Mouse (Mus musculus) limb, embryonic 15.5 days (tissue): Measurements from ENCODE around the gene N4bp1. TPM values are rescaled to one million over a fixed set of nuclear protein-coding genes. Genes with fewer than 3 reads are reported as not detected.

ENCODE experiments used
- ATAC-seq: fragments of 200-750 bp; cut with Nextera tagmentation; 2 replicates; pipeline ENCODE4 v1.8.0; 2017; ENCODE audit warnings: low read depth, moderate TSS enrichment; ENCODE audit not compliant: insufficient number of reproducible peaks, low FRiP score, low TSS enrichment
- H3K27ac ChIP-seq: fragments of 300-500 bp; sonication (generic); 2 replicates; pipeline ENCODE4 v1.5.1; 2015; ENCODE audit warnings: moderate library complexity, mild to moderate bottlenecking, inconsistent platforms
- H3K27me3 ChIP-seq: fragments of 300-500 bp; sonication (generic); 2 replicates; pipeline ENCODE4 v1.6.1; 2015; ENCODE audit warnings: inconsistent platforms
- H3K36me3 ChIP-seq: fragments of 300-500 bp; sonication (generic); 2 replicates; pipeline ENCODE4 v1.6.1; 2015; ENCODE audit warnings: inconsistent platforms
- H3K4me1 ChIP-seq: fragments of 300-500 bp; sonication (generic); 2 replicates; pipeline ENCODE4 v1.6.1; 2015; ENCODE audit warnings: inconsistent platforms
- H3K4me2 ChIP-seq: fragments of 300-500 bp; sonication (generic); 2 replicates; pipeline ENCODE4 v1.6.1; 2015; ENCODE audit warnings: mild to moderate bottlenecking, inconsistent platforms
- H3K4me3 ChIP-seq: fragments of 300-500 bp; sonication (generic); 2 replicates; pipeline ENCODE4 v1.5.1; 2015; ENCODE audit warnings: mild to moderate bottlenecking, inconsistent platforms
- H3K9ac ChIP-seq: fragments of 300-500 bp; sonication (generic); 2 replicates; pipeline ENCODE4 v1.6.1; 2015; ENCODE audit warnings: inconsistent platforms
- H3K9me3 ChIP-seq: fragments of 300-500 bp; sonication (generic); 2 replicates; pipeline ENCODE4 v1.6.1; 2016; ENCODE audit warnings: inconsistent platforms
- WGBS: fragments of 180-500 bp; shearing (Covaris S2); methylation state at CpG from one replicate; pipeline ENCODE4 v1.1.7; 2015; 5-methylcytosine and 5-hydroxymethylcytosine counted together
- polyA plus RNA-seq: library from polyadenylated mRNA; unstranded; fragments of >200 nt; fragmentation: Nextera tagmentation; extraction: Ambion mirVana; gene quantifications from 2 replicates; pipeline ENCODE4 v1.2.1, GENCODE M21; 2015

Gene N4bp1
- polyA plus RNA-seq, 1 experiment from 2014 or later = 9.5 TPM

DNA sequence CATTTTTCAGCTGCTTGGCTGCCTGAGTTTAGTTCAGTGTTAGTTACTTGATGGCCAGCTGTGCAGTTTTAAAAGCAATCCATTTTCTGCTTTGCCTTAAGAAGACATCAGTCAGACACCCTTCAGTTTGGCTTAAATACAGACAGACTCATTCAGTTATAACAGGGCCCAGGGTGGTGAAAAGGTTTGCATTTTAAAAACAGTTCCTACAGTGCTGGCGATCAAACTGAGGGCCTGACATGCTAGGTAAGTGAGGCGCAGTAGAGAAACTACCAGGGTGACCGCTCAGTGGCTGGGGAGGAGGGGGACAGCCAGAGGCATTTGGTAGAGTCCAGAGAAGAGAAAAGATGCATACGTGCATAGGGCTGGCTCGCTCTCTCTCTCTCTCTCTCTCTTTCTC lies 36.2 kb downstream of the N4bp1 start:
- Histone ChIP-seq H3K36me3 (peaks cover 44% of the 10 kb centered on the region), H3K9ac (no peak overlapping the region), H3K27ac (no peak overlapping the region), H3K4me1 (no peaks in the 10 kb centered on the region), H3K4me3 (no peak overlapping the region), H3K27me3 (no peaks in the 10 kb centered on the region), H3K9me3 (no peaks in the 10 kb centered on the region), H3K4me2 (no peak overlapping the region)
- WGBS = 78% methylated on average over 5 of the region's 5 CpGs
- no peak for ATAC-seq

DNA sequence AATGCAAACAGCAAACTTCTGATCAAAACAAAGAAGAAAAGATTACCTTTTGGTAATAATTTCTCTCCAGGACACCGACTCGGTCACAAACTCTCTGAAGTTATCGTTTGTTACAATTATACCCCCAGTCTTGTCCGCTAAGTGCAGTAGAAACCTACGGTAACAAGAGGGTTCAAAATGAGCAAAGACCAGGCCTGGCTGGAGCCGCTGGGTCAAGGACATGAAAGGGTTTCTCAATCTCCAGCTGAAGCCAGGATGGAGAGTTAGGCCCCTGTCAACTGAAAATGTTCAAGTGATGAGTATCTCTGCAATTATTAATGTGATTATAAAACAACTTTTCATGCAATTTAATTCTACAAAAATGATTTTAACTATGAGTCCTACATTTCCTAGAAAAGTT lies 36.7 kb downstream of the N4bp1 start:
- ATAC-seq = no peak
- H3K9ac ChIP-seq = no peak overlapping the region
- no peak overlapping the region for H3K4me3 ChIP-seq
- H3K4me1 ChIP-seq = no peaks in the 10 kb centered on the region
- no peak overlapping the region for H3K27ac ChIP-seq
- H3K36me3 ChIP-seq = peaks cover 49% of the 10 kb centered on the region
- H3K27me3 ChIP-seq = no peaks in the 10 kb centered on the region
- 87% methylated on average over 6 of the region's 6 CpGs for WGBS
- H3K9me3 ChIP-seq = no peaks in the 10 kb centered on the region
- H3K4me2 ChIP-seq = no peak overlapping the region

DNA sequence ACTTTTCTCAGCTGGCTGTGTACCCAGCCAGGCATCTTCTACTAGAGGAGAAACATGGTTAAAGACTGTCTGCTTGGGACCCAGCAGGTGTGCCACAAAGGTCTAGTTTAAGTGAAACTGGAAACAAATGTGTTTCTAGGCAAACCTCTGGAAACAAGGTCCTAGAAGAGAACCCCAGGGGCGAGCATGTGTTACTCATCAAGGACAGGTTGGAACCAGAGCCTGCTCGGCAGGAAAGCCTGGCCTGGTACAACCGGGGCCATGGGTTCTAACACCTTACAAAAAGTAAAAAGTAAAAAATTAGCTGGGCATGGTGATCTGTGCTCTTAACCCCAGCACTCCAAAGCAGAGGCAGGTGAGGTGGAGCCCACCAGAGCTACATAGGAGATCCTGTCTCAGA lies 38.0 kb downstream of the N4bp1 start:
- Histone ChIP-seq H3K4me1 (no peaks in the 10 kb centered on the region), H3K27ac (no peak overlapping the region), H3K9ac (no peak overlapping the region), H3K9me3 (no peaks in the 10 kb centered on the region), H3K36me3 (peaks cover 61% of the 10 kb centered on the region), H3K27me3 (no peaks in the 10 kb centered on the region), H3K4me3 (no peak overlapping the region), H3K4me2 (no peak overlapping the region)
- no peak for ATAC-seq
- WGBS = 22% methylated on average over 3 of the region's 3 CpGs

DNA sequence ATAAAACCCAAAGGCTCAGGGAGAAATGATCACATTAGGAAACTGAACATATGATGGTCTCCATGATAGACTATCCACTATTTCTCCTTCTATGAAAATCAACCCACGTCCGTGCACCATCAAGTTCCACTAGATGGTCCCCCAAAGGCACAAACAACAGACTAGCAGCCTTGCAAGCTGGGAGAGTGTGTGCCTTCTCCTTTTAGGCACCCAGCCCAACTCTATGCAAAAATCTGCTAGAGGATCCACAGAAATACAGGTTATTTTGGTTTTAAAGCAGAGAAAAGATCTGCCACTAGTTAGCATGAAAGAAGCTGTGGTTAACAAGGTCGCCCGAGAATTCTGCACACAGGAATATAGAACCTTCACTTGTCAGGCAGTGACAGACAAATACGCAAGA lies 39.2 kb downstream of the N4bp1 start:
- no peaks in the 10 kb centered on the region for H3K27me3 ChIP-seq
- 91% methylated on average over 5 of the region's 5 CpGs for WGBS
- no peak overlapping the region for H3K27ac ChIP-seq
- no peak overlapping the region for H3K4me3 ChIP-seq
- no peaks in the 10 kb centered on the region for H3K4me1 ChIP-seq
- no peak overlapping the region for H3K9ac ChIP-seq
- no peaks in the 10 kb centered on the region for H3K9me3 ChIP-seq
- no peak for ATAC-seq
- peaks cover 69% of the 10 kb centered on the region for H3K36me3 ChIP-seq
- H3K4me2 ChIP-seq = no peak overlapping the region

DNA sequence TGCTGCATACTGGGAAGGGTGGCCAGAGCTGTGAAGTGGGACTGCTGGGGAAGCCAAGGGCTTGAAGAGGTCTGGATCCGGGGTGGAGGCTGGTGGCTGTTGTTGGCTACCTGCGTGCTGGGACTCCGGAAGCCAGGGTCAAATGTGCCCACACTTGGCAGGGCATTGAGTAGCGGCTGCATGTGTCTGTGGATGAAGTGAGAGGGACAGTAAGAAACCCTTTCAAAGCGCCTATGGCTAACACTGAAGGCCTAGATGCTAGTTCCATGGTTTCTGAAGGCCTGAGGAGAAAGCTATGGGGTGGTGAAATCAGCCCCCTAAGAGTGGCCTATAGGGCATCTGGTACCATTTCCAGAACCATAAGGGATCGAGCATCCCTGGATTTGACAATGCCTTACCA lies 40.2 kb downstream of the N4bp1 start:
- Histone ChIP-seq H3K4me2 (no peak overlapping the region), H3K9ac (no peak overlapping the region), H3K4me3 (no peak overlapping the region), H3K4me1 (no peaks in the 10 kb centered on the region), H3K27ac (no peak overlapping the region), H3K27me3 (no peaks in the 10 kb centered on the region), H3K9me3 (no peaks in the 10 kb centered on the region), H3K36me3 (peaks cover 68% of the 10 kb centered on the region)
- WGBS = 95% methylated on average over 6 of the region's 6 CpGs
- ATAC-seq = no peak

DNA sequence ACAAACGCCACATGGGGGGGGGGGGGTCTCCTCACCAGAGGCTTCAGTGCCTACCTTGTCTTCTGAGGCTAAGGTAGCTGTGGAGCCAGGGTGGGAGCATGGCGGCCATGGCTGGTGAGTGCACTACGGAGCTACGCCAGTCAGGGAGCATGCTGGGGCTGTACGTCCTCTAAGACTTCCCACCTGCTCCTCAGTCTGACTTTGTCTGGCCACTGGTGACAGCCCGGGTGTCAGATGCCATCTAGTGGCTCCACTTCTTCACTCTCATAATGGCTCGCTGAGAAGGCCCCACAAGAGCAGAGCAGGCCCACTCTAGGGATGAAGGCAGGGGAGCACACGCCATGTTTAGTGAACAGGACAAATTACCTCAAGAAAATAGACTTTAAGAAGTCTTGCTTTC lies 41.2 kb downstream of the N4bp1 start:
- Histone ChIP-seq H3K9me3 (no peaks in the 10 kb centered on the region), H3K4me3 (no peak overlapping the region), H3K9ac (no peak overlapping the region), H3K36me3 (peaks cover 71% of the 10 kb centered on the region), H3K4me1 (no peaks in the 10 kb centered on the region), H3K27me3 (no peaks in the 10 kb centered on the region), H3K4me2 (no peak overlapping the region), H3K27ac (no peak overlapping the region)
- 70% methylated on average over 8 of the region's 8 CpGs for WGBS
- no peak for ATAC-seq

DNA sequence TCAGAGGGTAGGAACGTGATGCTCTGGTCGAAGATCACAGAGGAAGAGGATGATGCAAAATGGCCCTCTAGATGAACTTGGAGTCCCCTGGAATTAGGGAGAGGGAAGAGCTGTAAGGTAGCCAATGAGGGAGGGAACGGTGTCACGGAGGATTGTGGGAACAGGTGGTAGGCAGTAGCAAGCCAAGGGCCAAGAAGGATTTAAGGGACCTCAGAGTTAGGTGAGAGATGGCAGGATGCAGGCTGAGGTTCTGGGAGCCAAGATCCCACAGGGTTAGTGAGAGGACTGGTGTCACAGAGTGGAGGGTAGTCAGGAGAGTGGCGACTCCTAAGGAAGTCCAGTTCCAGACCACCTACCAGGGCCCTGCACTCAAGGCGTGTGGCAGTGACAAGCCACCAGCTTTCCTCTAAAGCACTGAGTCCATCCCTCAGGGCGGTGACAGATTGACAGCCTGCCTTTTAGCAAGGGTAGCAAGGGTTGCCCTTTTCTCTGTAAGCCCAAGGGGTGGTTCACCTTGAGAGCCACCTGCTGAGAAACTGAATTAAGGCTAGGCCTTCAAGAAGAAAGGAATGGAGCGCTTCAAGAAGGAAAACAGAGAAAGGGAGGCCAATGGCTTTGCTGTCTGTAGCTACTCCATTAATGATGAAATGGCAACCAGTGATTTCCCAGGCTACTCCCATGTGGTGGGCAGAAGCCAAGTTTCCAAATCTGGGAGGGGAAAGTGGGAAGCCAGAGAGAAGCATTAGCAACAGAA lies 43.3 kb downstream of the N4bp1 start:
- 92% methylated on average over 8 of the region's 8 CpGs for WGBS
- no peaks in the 10 kb centered on the region for H3K9me3 ChIP-seq
- no peak for ATAC-seq
- H3K4me3 ChIP-seq = no peak overlapping the region
- H3K9ac ChIP-seq = no peak overlapping the region
- H3K27ac ChIP-seq = no peak overlapping the region
- H3K4me1 ChIP-seq = no peaks in the 10 kb centered on the region
- H3K4me2 ChIP-seq = no peak overlapping the region
- H3K27me3 ChIP-seq = no peaks in the 10 kb centered on the region
- H3K36me3 ChIP-seq = peaks cover 63% of the 10 kb centered on the region

DNA sequence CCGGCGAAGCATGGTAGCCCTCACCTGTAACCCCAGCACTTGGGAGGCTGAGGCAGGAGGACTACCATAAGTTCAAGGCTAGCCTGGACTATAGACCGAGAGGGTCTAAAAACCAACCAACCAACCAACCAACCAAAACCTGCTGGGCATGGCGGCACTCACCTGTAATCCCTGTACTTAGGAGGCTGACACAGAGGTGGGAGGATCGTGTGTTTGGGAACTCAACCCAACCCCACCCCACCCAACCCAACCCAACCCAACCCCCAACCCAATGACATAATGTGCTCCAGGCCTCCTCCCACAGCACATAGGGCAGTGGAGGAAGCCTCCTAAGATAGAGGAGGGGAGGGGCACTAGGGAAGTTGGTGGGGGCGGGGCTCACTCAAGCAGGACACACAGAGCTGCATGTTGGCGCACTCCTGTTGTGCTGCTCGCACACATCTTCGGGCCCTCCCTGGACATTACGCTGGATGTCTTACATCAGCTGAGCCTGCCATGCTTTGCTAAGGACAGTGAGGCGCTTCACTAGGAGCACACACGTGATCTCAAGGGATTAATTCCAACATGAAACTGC lies 44.9 kb downstream of the N4bp1 start:
- Histone ChIP-seq H3K4me2 (no peak overlapping the region), H3K27me3 (no peaks in the 10 kb centered on the region), H3K36me3 (peaks cover 48% of the 10 kb centered on the region), H3K9ac (no peak overlapping the region), H3K4me3 (no peak overlapping the region), H3K4me1 (no peaks in the 10 kb centered on the region), H3K27ac (no peak overlapping the region), H3K9me3 (no peaks in the 10 kb centered on the region)
- WGBS = 95% methylated on average over 12 of the region's 12 CpGs
- ATAC-seq = no peak

DNA sequence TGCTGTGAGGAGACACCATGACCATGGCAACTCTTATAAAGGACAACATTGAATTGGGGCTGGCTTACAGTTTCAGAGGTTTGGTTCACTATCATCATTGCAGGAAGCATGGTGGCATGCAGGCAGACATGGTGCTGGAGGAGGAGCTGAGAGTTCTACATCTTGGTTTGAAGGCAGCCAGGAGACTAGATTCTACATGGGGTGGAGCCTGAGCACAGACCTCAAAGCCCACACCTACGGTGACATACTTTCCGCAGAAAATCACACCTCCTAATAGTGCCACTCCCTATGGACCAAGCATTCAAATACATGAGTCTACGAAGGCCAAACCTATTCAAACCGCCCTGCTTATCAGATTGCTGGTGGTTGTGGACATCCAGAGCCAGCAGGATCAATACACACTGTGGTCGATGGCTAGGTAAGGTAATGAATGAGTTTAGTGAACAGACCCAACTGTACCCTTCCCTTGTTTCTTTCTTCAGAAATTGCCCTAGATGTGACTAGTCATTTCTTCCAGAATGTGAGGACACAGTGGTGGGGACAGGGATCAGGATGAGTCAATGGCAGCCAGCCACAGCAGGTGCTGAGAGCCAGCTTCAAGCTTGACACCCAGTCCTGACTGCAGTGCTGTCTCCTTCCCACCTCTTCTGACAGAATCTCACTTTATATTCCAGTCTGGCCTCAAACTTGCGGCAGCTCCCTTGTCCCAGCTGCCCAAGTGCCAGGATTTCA lies 46.2 kb downstream of the N4bp1 start:
- no peak for ATAC-seq
- peaks cover 38% of the 10 kb centered on the region for H3K36me3 ChIP-seq
- no peak overlapping the region for H3K9ac ChIP-seq
- H3K27ac ChIP-seq = no peak overlapping the region
- 92% methylated on average over 6 of the region's 6 CpGs for WGBS
- no peak overlapping the region for H3K4me3 ChIP-seq
- H3K27me3 ChIP-seq = no peaks in the 10 kb centered on the region
- H3K9me3 ChIP-seq = no peaks in the 10 kb centered on the region
- H3K4me1 ChIP-seq = no peaks in the 10 kb centered on the region
- H3K4me2 ChIP-seq = no peak overlapping the region

DNA sequence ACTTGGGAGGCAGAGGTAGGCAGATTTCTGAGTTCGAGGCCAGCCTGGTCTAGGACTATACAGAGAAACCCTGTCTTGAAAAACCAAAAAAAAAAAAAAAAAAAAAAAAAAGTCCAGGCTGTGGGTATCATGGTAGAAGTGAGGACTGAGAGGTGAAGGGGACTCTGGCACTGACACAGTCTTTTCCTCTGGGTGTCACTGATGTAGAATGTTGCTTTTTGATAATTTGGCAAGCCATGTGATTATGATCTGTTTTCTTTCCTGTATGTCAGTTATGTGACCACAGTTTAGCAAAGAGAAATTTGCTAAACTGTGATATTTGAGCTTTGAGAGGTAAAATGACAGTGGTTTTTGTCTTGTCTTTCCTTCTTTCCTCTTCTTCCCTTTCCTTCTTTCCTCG lies 47.8 kb downstream of the N4bp1 start:
- Histone ChIP-seq H3K27me3 (no peaks in the 10 kb centered on the region), H3K9me3 (no peaks in the 10 kb centered on the region), H3K4me3 (no peak overlapping the region), H3K27ac (no peak overlapping the region), H3K9ac (no peak overlapping the region), H3K4me2 (no peak overlapping the region), H3K4me1 (no peaks in the 10 kb centered on the region), H3K36me3 (peaks cover 23% of the 10 kb centered on the region)
- WGBS = 71% methylated on average over 2 of the region's 2 CpGs
- ATAC-seq = no peak

DNA sequence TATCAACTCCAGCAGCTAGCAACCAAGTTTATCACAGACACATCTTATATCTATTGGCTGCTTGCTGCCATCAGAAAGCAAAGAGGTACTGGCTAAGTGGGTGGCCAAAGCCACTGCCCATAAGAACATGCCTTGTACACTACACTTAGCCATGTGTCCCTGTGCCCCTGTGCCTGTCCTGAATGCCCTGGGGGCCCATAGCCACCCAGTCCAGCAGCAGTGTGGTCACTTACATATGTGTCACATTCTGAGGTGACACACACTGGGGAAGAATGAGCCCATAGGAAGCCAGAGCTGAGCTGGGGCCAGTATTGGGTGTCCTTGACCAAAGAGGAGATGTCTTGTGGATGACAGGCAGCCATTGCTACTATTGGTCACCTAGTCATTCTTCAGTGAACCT lies 49.2 kb downstream of the N4bp1 start:
- Histone ChIP-seq H3K4me2 (no peak overlapping the region), H3K36me3 (peaks cover 9% of the 10 kb centered on the region), H3K27me3 (no peaks in the 10 kb centered on the region), H3K4me3 (no peak overlapping the region), H3K9me3 (no peaks in the 10 kb centered on the region), H3K4me1 (no peaks in the 10 kb centered on the region), H3K27ac (no peak overlapping the region), H3K9ac (no peak overlapping the region)
- ATAC-seq = no peak

DNA sequence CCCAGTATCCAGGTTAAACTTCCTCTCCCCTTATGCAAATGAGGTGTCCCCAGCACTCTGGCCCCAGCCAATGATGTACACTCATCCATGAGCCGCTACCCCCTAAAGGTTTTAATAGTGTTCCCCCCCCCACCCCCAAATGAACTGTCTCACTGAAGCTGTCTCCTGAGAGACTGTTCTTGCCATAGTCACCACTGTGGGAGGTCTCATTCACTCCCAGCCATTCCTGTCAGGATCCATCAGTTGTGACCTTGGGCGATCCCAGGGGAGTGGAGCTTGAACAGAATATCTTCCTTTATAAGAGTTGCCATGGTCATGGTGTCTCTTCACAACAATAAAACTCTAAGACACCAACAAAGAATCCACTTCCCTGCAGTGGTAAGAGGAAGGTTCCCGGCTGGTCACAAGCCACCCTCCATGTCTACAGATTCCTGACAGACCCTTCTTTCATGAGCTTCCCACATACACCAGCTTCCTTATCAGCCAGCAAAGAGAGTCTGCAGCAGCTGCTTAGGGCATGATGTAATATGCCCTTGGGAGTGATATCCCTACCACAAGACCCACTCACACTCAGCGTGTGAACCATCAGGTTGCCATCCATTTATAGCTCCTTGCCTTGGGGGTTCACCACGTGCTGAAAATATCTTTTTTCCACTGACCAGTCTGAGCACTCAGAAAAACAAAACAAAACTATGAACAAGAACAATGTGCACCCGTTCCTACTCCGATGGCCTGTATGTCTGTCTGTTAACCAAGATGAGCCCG lies 50.4 kb downstream of the N4bp1 start:
- H3K27me3 ChIP-seq = no peaks in the 10 kb centered on the region
- no peak for ATAC-seq

More for the DNA sequence above, 50.4 kb downstream of the N4bp1 start:
- H3K9me3 ChIP-seq = no peaks in the 10 kb centered on the region
- 80% methylated on average over 8 of the region's 8 CpGs for WGBS
- H3K4me1 ChIP-seq = no peaks in the 10 kb centered on the region
- peaks cover 4% of the 10 kb centered on the region; the same call in 1 of the 2 replicates for H3K36me3 ChIP-seq
- H3K4me2 ChIP-seq = no peak overlapping the region
- no peak overlapping the region for H3K27ac ChIP-seq
- H3K9ac ChIP-seq = no peak overlapping the region
- no peak overlapping the region for H3K4me3 ChIP-seq
